ENCODE assay signal across 24 mouse cellular contexts in the genomic region with DNA sequence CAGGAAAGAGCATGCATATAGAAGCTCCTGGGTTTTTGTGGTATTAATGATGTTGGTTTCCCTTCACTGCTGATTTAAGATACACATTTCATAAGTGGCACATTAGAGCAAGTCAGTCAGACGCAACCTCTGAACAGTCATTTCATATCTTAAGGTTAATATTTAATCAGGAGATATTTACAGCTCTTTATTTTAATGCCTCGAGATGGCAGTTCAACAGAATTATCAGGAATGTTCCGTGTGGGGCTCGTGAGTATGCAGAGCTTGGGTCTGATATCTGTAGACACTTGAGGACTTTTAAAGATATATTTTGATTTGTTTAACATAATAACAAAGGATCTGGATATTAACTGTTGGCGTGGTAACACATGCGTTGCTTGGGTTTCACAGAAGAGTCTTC.
"Had no signal": no experiment of that assay in that cellular context is flagged by ENCODE, and none has a peak within 500 bp of the region (broad histone marks: within the 10 kb centered on the region; RNA-seq: fewer than 3 reads in every experiment).

No protein-coding gene starts in this region.

- H3K9ac ChIP-seq: heart, embryonic 12.5 days; hindbrain, embryonic 12.5 days; hindbrain, embryonic 14.5 days; kidney, embryonic 15.5 days; limb, embryonic 12.5 days had no signal

- DNase-seq: gastrocnemius, postnatal 25 days; heart, adult 18-20 months; heart, postnatal 10 days; heart, postnatal 4 days; kidney, adult 11 months; kidney, adult 2 months; kidney, adult 9 months; kidney, postnatal 14 days; kidney, postnatal 36 days; liver had no signal

- H3K36me3 ChIP-seq: heart, embryonic 10.5 days; heart, embryonic 12.5 days; hindbrain, embryonic 10.5 days; hindbrain, embryonic 12.5 days; kidney, embryonic 15.5 days; limb, embryonic 10.5 days; limb, embryonic 12.5 days had no signal

- H3K9me3 ChIP-seq: heart, embryonic 10.5 days; heart, embryonic 12.5 days; hindbrain, embryonic 10.5 days; hindbrain, embryonic 12.5 days; kidney, embryonic 15.5 days; limb, embryonic 10.5 days; limb, embryonic 12.5 days had no signal

- ATAC-seq: hindbrain, embryonic 16.5 days; inflammation-experienced regulatory T-cells, adult 6 months had no signal

- H3K27ac ChIP-seq: heart, embryonic 10.5 days; hindbrain, embryonic 10.5 days; hindbrain, embryonic 12.5 days; hindbrain, embryonic 14.5 days; kidney, embryonic 15.5 days; kidney, postnatal 0 days; layer of hippocampus, adult 2 months; left cerebral cortex, adult 2 months; limb, embryonic 10.5 days; limb, embryonic 12.5 days had no signal

- H3K27me3 ChIP-seq: hindbrain, embryonic 12.5 days; limb, embryonic 12.5 days had no signal

- H3K4me3 ChIP-seq: heart, embryonic 10.5 days; heart, embryonic 12.5 days; hindbrain, embryonic 10.5 days; hindbrain, embryonic 12.5 days; kidney, embryonic 15.5 days; layer of hippocampus, adult 2 months; left cerebral cortex, adult 2 months; limb, embryonic 10.5 days; limb, embryonic 12.5 days had no signal

- H3K4me1 ChIP-seq: heart, embryonic 12.5 days had no signal

- H3K4me2 ChIP-seq: heart, embryonic 12.5 days; hindbrain, embryonic 12.5 days; hindbrain, embryonic 14.5 days; kidney, embryonic 15.5 days; limb, embryonic 12.5 days; liver, embryonic 11.5 days had no signal
